Mouse (Mus musculus): Measurements from ENCODE around the gene Rab44. TPM values are rescaled to one million over a fixed set of nuclear protein-coding genes. Genes with fewer than 3 reads are reported as not detected.

The Rab44 gene
- polyA plus RNA-seq, 1 experiment: 22.3 TPM

DNA sequence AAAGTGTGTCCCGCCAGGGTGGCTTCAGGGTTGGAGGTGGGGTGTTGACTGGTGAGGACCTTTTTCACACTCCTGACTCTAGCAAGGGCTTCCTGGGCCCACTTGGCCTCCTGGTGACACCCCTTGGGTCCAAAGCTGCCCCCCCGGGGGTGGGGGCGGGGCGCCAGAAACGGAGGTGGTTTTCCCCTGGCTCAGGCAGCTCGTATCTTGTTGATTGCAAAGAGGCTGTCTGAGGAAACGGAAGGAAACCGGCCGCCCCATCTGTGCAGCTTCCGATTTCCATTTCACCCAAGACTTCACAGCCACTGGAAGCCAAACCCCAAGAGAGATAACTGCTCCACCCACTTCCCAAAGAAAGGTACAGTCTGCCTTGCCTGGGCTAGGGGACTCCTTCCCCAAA, 58.1 kb downstream of the Rab44 start:
- TF ChIP-seq FLI1 (IDR thresholded peaks at IDR 0.05; ENCODE audit: low read length): no peak
- TF ChIP-seq GATA1 (IDR thresholded peaks at IDR 0.05; ENCODE audit: borderline replicate concordance, low read length): no peak
- Histone ChIP-seq H3K27me3 (replicated peaks) (peaks cover 22% of the 10 kb centered on the region), H3K9me3 (no peaks in the 10 kb centered on the region), H3K4me1 (peaks cover 85% of the 10 kb centered on the region), H3K4me3 (replicated peaks) (peak overlapping the region; percentile 46), H3K36me3 (replicated peaks; ENCODE audit: low read length) (no peaks in the 10 kb centered on the region)

DNA sequence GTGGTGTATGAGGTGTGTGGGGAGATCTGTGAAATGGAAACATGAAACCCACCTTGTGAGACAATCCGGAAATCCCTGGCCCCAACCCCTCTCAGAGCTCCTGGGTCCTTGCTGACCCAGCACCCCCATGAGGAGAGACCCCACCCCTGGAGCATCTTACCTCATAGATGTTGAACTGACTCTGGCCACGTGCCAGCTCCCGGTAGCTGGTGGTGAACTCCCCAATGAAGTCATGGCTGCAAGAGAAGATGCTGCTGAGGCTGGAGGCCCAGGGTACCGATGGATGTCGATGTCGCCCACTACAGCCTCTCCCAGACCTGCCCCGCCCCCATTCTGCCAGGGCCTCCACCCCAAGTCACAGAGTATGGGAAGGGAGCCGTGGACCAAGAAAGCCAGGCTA, 59.2 kb downstream of the Rab44 start:
- peaks cover 26% of the 10 kb centered on the region for H3K27me3 ChIP-seq (replicated peaks)
- TF ChIP-seq GATA1 (IDR thresholded peaks at IDR 0.05; ENCODE audit: borderline replicate concordance, low read length) (no peak), FLI1 (IDR thresholded peaks at IDR 0.05; ENCODE audit: low read length) (no peak)
- H3K4me1 ChIP-seq: peaks cover 74% of the 10 kb centered on the region
- no peak overlapping the region for H3K4me3 ChIP-seq (replicated peaks)
- H3K36me3 ChIP-seq (replicated peaks; ENCODE audit: low read length): no peaks in the 10 kb centered on the region
- H3K9me3 ChIP-seq: no peaks in the 10 kb centered on the region

DNA sequence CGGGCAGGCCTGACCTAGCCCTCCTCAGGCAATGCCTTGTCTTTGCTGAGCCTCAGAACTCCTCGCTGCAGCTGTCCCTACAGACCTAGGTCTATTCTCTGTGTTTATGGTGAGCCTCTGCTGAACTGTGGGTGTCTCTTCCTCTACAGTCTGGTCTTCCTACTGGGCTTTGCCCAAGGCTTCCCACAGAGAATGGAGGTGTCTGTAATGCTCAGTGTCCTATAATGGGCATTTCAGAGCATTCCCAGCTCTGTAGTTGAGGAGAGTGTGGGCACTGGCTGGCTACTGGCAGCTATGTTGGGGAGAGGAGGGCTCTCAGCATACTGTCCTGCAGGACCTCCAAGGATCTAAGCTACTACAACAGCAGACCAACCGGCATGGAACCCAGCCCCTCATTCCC, 61.7 kb downstream of the Rab44 start:
- Histone ChIP-seq H3K9me3 (no peaks in the 10 kb centered on the region), H3K4me3 (replicated peaks) (peak overlapping the region; percentile 26), H3K36me3 (replicated peaks; ENCODE audit: low read length) (no peaks in the 10 kb centered on the region), H3K4me1 (peaks cover 59% of the 10 kb centered on the region), H3K27me3 (replicated peaks) (peaks cover 39% of the 10 kb centered on the region)
- no peak for TF ChIP-seq GATA1 (IDR thresholded peaks at IDR 0.05; ENCODE audit: borderline replicate concordance, low read length)
- no peak for TF ChIP-seq FLI1 (IDR thresholded peaks at IDR 0.05; ENCODE audit: low read length)

DNA sequence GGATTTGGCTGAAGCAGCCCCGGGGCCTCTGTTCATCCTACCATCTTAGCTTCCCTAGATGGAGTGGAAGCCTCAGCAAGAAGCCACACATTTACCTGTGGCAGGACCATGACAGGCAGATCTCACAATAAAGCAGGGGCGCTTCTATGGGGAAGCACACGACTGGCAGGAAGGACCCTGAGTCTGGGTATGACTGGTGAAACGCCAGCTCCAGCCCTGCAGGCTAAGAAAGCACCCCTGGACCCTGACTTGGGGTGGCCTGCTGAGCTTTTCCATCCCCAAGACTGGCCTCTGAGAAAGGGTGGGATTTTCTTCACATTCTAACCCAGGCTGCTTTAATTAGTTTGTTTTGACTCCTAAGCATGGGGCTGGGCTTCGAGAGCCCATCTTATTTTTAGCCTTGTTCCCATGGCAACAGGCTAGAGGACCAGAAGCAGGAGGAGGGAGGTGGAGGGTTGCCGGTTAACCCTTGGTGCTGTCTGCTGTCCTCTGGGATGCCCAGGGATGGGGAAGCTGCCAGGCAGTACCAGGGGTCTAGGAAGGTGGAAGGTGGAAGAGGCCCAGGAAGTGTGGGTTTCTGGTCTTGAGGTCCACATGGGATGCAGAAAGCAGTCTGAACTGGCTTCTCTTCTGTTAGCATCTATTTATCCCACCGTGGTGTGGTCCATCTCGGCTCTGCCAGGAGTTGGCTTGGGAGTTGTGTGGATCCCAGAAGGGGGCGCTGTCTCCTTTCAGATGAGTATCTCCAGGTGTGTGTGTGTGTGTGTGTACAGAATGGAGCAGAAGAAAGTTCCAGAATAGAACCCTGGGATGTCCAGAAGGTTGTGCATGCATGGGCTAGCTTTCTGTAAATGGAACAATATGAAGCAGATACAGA, 62.7 kb downstream of the Rab44 start:
- Histone ChIP-seq H3K27me3 (replicated peaks) (peaks cover 40% of the 10 kb centered on the region), H3K4me3 (replicated peaks) (no peak overlapping the region), H3K4me1 (peaks cover 58% of the 10 kb centered on the region), H3K36me3 (replicated peaks; ENCODE audit: low read length) (no peaks in the 10 kb centered on the region), H3K9me3 (no peaks in the 10 kb centered on the region)
- TF ChIP-seq GATA1 (IDR thresholded peaks at IDR 0.05; ENCODE audit: borderline replicate concordance, low read length) (no peak), FLI1 (IDR thresholded peaks at IDR 0.05; ENCODE audit: low read length) (no peak)

DNA sequence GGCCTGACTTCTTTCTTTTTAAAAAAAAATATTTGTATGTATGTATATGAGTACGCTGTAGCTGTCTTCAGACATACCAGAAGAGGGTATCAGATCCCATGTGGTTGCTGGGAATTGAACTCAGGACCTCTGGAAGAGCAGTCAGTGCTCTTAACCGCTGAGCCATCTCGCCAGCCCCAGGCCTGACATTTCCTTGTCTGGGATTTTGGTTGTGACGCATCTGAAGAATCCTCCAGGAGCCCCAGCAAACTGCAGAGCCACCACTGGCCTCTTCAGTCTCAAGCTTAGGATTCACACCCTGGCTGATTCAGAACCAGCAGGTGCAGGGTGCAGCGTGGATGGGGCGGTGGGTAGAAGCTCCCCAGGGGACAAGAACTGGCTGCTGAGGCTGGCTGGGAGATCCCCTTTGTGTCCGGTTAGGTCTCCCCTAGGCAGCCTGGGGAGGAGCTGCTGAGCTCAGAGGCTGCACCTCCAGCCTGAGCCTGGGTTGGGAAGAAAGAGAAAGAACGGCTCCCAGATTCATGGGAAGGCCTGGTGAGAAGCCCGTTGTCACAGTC, 64.6 kb downstream of the Rab44 start:
- Histone ChIP-seq H3K9me3 (no peaks in the 10 kb centered on the region), H3K4me3 (replicated peaks) (no peak overlapping the region), H3K36me3 (replicated peaks; ENCODE audit: low read length) (no peaks in the 10 kb centered on the region), H3K27me3 (replicated peaks) (peaks cover 55% of the 10 kb centered on the region), H3K4me1 (peaks cover 56% of the 10 kb centered on the region)
- TF ChIP-seq FLI1 (IDR thresholded peaks at IDR 0.05; ENCODE audit: low read length) (no peak), GATA1 (IDR thresholded peaks at IDR 0.05; ENCODE audit: borderline replicate concordance, low read length) (no peak)

DNA sequence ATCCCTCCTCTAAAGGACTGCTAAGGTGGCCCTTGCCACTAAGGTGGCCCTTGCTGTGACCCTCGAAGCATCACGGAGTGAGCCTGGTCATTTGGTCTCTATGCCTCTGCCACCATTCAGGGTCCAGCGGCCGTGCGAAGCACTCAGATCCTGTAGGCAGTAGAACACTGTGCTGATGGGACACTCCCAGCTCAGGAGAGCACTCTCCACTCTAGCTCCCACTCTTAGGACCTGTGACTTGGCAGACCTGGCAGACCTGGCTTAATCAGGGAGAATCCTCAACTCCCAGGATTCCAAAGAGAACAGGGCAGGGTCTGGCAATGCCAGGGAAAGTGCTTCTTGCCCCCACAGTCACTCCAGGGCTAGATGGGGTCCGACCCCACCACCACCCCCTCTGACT, 66.0 kb downstream of the Rab44 start:
- Histone ChIP-seq H3K9me3 (no peaks in the 10 kb centered on the region), H3K27me3 (replicated peaks) (peaks cover 60% of the 10 kb centered on the region), H3K4me3 (replicated peaks) (no peak overlapping the region), H3K36me3 (replicated peaks; ENCODE audit: low read length) (no peaks in the 10 kb centered on the region), H3K4me1 (peaks cover 65% of the 10 kb centered on the region)
- TF ChIP-seq GATA1 (IDR thresholded peaks at IDR 0.05; ENCODE audit: borderline replicate concordance, low read length): no peak
- TF ChIP-seq FLI1 (IDR thresholded peaks at IDR 0.05; ENCODE audit: low read length): no peak

DNA sequence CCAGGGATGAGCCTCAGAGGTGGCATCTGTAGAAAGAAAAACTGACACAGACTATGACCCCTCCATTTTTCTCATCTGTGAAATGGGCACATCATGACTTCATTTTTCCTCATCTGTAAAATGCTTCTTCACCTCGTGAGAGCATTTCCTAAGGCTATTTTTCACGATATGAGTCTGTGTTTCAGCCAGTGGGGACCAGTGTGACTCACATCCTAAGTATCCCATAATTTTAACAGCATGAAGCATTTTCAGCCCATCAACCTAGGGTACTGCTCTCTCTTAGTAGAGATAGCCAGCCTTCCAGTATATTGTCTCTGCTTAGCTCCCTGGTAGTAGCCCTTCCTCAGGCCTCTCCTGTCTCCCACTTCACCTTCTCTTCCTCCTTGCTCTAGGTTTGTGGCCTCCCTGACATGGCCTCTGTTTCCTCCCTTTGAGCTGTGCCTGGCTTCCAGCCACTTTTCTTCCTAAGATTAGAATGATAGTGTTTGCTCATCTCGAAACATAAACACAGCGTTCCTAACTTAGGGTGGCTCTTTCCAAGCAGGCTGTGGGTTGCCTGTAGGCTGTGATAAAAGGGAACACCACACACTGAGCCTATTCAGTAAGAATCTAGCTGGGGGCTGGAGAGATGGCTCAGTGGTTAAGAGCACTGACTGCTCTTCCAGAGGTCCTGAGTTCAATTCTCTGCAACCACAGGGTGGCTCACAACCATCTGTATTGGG, 66.6 kb downstream of the Rab44 start:
- H3K4me3 ChIP-seq (replicated peaks): no peak overlapping the region
- no peaks in the 10 kb centered on the region for H3K36me3 ChIP-seq (replicated peaks; ENCODE audit: low read length)
- TF ChIP-seq GATA1 (IDR thresholded peaks at IDR 0.05; ENCODE audit: borderline replicate concordance, low read length) (no peak), FLI1 (IDR thresholded peaks at IDR 0.05; ENCODE audit: low read length) (no peak)
- peaks cover 58% of the 10 kb centered on the region for H3K27me3 ChIP-seq (replicated peaks)
- H3K9me3 ChIP-seq: no peaks in the 10 kb centered on the region
- H3K4me1 ChIP-seq: peaks cover 63% of the 10 kb centered on the region

DNA sequence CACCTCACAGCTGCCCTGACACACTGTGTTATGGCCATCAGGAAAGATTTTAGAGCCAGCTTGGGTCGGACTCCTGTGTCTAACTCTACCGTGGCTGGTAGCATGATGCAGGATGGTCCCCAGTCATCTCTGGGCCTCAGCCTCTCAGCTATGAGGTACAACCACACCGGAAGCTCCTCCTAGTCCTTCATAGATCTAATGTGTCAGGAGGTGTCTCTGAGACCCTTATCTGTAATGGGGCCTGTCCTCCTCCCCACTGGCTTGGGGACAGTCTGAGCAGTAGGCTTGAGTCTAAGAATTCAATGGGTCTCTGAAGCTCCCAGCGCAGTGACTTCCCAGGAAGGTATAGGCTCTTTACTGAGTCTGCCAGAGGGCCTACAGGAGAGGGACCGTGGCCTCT, 67.8 kb downstream of the Rab44 start:
- no peak overlapping the region for H3K4me3 ChIP-seq (replicated peaks)

DNA sequence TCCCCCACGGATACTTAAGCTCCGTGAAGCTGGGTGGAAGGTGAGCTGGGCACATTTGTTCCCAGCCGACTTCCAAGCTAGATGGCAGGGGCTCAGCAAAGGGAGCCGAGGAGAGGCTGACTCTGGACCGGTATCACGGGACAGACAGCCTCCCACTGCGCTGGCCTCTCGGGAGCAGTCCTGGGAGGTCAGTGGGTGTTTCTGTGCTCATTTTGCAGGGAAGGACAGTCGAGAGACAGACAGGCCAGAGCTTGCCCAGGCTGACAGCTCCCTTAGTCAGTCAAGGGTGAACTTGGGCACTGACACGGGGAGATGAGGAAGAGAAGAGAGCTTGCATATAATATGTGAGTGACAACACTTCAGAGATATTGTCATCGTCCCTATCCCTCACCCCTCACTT, 69.2 kb downstream of the Rab44 start:
- peaks cover 62% of the 10 kb centered on the region for H3K27me3 ChIP-seq (replicated peaks)
- peaks cover 55% of the 10 kb centered on the region for H3K4me1 ChIP-seq
- TF ChIP-seq GATA1 (IDR thresholded peaks at IDR 0.05; ENCODE audit: borderline replicate concordance, low read length) (no peak), FLI1 (IDR thresholded peaks at IDR 0.05; ENCODE audit: low read length) (no peak)
- no peaks in the 10 kb centered on the region for H3K9me3 ChIP-seq
- no peaks in the 10 kb centered on the region for H3K36me3 ChIP-seq (replicated peaks; ENCODE audit: low read length)
- no peak overlapping the region for H3K4me3 ChIP-seq (replicated peaks)

More for the DNA sequence above, 67.8 kb downstream of the Rab44 start:
- H3K36me3 ChIP-seq (replicated peaks; ENCODE audit: low read length): no peaks in the 10 kb centered on the region
- peaks cover 55% of the 10 kb centered on the region for H3K27me3 ChIP-seq (replicated peaks)
- no peak for TF ChIP-seq GATA1 (IDR thresholded peaks at IDR 0.05; ENCODE audit: borderline replicate concordance, low read length)
- no peaks in the 10 kb centered on the region for H3K9me3 ChIP-seq
- H3K4me1 ChIP-seq: peaks cover 56% of the 10 kb centered on the region
